Mouse (Mus musculus) CD4-positive helper T cell, adult 2 months (primary cell): ENCODE measurements at regions not wholly inside any gene's neighbourhood (a gene's known extent, or its start where the extent isn't known, plus 50 kb on each side); places are given as distances from the start of the nearest gene placed in this dataset.

Experiments used
- DNase-seq: peaks from one replicate; pipeline ENCODE4 v3.0.0-alpha.2; 2012; ENCODE audit warnings: low read depth, missing footprints, low spot score

GRCm38 (mm10) chr9:85524733-85525132 lies 197.6 kb upstream of the Tent5a start:
- no peak for DNase-seq

GRCm38 (mm10) chr9:85521342-85521741 lies 194.2 kb upstream of the Tent5a start:
- DNase-seq: no peak

- no peak for DNase-seq
These were observed 193.8 kb upstream of the Tent5a start for GRCm38 (mm10) chr9:85520941-85521340.

GRCm38 (mm10) chr9:85499006-85499405 lies 171.9 kb upstream of the Tent5a start:
- no peak for DNase-seq

- DNase-seq: no peak
These were observed 170.2 kb upstream of the Tent5a start for GRCm38 (mm10) chr9:85497348-85497747.

DNA sequence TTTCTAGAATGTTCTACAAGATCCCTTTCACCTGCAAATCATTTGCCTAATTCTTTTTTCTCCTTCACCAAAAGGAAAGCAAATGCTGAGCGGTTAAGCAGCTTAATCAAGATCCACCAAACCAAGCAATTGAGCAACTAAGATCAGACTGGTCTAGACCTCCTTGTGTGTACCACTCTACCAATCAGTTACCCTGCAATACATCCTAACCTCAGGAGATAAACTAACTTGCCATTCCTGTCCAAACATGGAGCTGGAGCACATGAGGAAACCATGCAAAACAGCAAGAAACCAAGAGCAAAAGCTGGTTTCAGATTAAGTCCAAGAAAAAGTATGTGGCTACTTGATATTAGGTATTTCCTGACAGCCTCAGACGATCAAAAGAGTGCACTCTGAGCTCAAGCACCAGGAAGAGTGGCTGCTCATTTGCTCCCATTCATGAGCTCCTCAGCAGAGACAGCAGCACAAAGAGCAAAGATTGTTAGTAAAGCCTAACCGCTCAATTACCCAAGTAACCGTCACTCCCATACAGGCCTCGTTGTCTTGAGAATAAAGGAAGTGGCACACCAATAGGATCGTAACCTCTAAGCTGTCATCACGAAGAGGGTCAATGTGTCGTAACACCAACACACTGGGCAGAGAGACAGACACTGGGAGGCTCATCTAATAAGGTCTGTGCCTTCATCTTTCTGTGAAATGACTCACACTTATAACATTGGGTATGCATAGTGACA lies 169.5 kb upstream of the Tent5a start:
- DNase-seq: no peak

DNA sequence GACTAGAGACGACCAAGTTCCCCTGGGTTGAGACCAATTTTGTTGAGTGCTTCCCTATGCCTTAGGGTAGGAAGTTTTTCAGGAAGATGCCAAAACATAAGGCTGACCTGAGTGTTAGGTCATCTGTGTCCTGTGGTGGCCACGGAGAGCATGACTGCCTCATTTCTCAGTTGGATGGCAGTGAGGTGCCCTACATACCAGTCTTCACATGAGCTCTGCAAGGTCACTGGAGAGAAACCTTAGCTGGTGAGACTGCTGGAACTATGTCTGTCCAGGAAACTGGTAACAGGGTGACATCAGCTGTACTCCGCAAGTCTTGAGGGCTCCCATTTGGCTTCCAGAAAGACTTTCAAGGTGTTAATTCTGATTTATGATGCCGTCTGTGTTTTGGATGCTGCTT lies 167.9 kb upstream of the Tent5a start:
- DNase-seq: no peak

DNA sequence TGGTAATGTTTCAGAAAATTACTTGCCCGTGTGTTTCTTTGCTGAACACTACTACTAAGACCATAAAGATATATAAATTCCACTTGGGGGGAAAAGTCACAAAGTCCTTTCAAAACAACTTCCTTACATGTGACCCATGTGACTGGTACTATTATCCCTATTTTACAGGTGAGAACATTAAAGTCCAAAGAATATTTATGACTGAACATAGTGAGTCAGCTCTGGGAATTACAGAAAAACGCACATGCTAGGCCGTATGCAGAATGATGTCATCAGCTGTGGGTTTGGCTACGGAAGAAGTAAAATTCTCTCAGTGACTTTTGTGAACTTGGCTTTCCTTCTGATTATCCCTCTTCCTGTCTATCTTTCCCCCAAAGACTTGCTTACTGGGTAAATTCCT lies 166.6 kb upstream of the Tent5a start:
- DNase-seq: no peak

DNA sequence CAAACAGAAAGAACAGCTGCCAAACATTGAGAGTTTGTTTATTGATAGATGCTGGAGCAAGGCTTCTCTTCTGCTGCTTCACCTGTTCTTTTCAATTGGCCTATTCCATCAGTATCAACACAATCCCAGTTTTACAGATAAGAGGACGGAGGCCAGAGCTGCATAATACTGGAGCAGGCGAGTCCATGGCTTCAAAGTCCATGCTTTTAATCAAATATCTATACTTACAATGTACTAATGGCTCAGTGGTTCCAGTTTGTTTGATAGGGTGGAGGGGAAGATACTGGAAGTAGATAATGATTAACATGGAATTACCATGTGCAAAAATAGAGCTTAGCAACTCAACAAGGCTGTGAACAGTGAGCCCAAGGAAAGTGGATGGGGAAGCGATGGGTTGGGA lies 163.2 kb upstream of the Tent5a start:
- no peak for DNase-seq

GRCm38 (mm10) chr9:85487915-85488314 lies 160.8 kb upstream of the Tent5a start:
- no peak for DNase-seq

DNA sequence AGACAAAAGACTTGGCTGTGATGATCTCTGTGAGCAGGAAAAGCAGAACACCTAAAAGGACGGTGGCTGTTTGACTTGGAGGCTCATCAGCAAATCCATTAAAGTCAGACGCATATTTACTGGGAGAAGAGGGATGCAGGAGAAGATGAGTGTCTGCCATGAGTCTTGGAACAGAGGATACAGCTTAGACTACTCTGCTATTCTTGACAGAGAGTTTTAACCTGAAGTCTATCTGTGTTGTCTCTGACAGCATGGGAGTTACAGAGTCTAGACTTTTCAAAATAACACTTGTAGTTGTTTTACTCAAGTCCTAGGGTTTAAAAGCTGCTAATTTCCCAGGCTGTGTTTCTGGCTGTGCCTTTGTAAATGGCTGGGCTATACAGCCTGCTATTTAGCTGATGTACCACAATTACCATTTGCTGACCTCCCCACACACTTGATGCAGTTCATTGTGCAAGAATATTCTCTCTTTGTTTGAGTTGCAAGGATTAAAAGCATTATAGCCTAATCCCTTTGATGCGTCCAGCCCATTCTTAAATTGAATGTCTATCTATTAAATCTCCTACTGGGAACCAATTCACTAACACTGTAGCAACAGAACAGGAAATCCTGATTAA lies 160.0 kb upstream of the Tent5a start:
- DNase-seq: no peak

- no peak for DNase-seq
These were observed 158.6 kb upstream of the Tent5a start for GRCm38 (mm10) chr9:85485749-85486148.

DNA sequence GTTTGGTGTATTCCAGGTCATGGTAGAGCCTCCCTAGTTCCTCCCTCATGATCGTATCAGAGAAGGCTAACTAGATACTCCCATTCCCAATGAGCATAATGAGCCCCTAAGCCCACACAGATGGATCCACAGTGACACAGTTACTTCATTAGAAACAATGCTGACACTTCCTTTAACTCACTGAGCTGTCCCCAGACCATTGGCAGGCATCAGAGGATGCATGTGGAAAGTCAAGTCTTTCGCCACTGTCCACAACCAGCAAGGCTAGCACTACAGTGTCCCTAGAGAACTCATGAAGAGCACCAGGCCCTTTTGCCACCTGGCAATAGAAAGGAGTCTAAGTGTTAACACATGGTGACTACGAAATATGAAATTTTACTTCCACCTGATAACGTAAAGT lies 156.1 kb upstream of the Tent5a start:
- no peak for DNase-seq

DNA sequence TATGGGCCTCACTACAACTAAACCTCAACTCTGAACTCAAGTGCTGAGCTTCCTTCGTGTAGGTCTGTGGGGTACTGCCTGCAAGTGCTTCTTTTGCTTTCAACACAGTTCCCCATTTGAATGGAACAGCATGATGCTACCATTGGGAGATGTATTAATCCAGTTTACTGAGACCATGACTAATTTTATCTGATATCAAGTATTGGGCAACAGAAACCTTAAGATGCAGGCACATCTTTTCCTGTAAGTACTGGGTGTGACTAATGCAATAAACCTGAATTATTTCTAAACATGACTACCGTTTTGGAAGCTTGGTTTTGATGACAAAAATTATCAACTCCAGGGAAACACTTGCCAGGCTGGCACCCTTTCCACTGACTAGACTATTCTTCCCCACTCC lies 153.4 kb upstream of the Tent5a start:
- DNase-seq: no peak

- no peak for DNase-seq
These were observed 148.1 kb upstream of the Tent5a start for GRCm38 (mm10) chr9:85475214-85475613.

GRCm38 (mm10) chr9:85470264-85470821 lies 143.2 kb upstream of the Tent5a start:
- DNase-seq: peak; percentile 11

GRCm38 (mm10) chr9:85469288-85469687 lies 142.1 kb upstream of the Tent5a start:
- no peak for DNase-seq

- DNase-seq: no peak
These were observed 139.5 kb upstream of the Tent5a start for GRCm38 (mm10) chr9:85466671-85467070.

- DNase-seq: no peak
These were observed 132.1 kb upstream of the Tent5a start for GRCm38 (mm10) chr9:85459062-85459805.

DNA sequence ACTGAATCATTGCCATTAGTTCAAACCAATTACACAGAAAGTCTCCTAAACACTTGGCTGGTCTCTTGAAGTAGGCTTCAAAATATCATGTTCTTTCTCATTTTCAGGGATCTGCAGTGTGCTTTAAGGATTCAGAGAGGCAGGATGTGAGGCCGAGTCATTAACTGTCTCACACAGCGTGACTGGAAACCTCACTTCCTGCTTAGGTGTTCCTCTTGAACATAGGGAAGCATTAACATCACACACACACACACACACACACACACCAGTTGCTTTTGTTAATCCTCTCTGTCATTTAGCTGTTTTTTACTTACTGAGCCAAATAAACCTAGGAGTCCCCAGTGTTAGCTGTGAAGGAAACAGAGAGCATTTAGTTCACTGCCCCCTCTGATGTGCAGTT lies 131.2 kb upstream of the Tent5a start:
- DNase-seq: no peak

GRCm38 (mm10) chr9:85457400-85457799 lies 130.3 kb upstream of the Tent5a start:
- DNase-seq: no peak

DNA sequence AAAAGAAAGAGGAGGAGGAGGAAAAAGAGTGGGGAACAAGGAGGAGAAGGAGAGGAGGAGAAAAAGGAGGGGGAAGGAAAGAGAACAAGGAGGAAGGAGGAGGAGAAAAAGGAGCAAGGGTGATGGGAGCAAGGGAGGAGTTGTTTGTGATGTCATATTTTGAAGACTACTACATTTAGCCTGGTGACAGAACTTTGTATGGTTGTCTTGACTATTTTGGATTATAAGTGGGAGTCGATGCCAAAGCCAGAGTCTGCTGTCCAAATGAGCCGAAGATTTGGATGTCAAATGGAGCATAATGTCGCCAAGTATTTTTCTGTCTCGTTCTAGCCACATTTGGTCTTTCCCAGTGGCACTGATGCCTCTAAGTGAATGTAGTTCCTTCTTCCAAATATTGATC lies 128.2 kb upstream of the Tent5a start:
- DNase-seq: no peak
